Comparison of ENCODE assay signal across 18 mouse cellular contexts in genomic region chr3:146426489-146426888, GRCm38 (mm10). TPM values are rescaled to one million over a fixed set of nuclear protein-coding genes. Genes with fewer than 3 reads are reported as not detected.
DNase-seq lines count a peak whose midpoint lies in the region; ATAC-seq lines count a peak whose summit lies in the region.
"Had no signal": no experiment of that assay in that cellular context is flagged by ENCODE, and none has a peak within 500 bp of the region (broad histone marks: within the 10 kb centered on the region; RNA-seq: fewer than 3 reads in every experiment).

No protein-coding gene starts in this region.

- H3K9me3 ChIP-seq in forebrain, embryonic 12.5 days: no peaks in the 10 kb centered on the region
- H3K9me3 ChIP-seq in forebrain, embryonic 11.5 days (ENCODE audit: control insufficient read depth, low read length): no peaks in the 10 kb centered on the region
- H3K9me3 ChIP-seq in neural tube, embryonic 12.5 days: no peaks in the 10 kb centered on the region
- H3K9me3 ChIP-seq in neural tube, embryonic 15.5 days (replicated peaks): no peaks in the 10 kb centered on the region
- H3K9me3 ChIP-seq in hindbrain, embryonic 13.5 days: no peaks in the 10 kb centered on the region
- H3K9me3 ChIP-seq in midbrain, embryonic 16.5 days (replicated peaks; ENCODE audit: control insufficient read depth, low read length, poor library complexity, severe bottlenecking): no peaks in the 10 kb centered on the region
- H3K9me3 ChIP-seq: liver, embryonic 15.5 days; neural tube, embryonic 13.5 days had no signal

- peaks cover 15% of the 10 kb centered on the region for H3K4me1 ChIP-seq in forebrain, embryonic 12.5 days
- peaks cover 4% of the 10 kb centered on the region; the same call in 1 of the 2 replicates for H3K4me1 ChIP-seq in forebrain, embryonic 11.5 days (replicated peaks; ENCODE audit: control insufficient read depth, insufficient read depth, low read length)
- H3K4me1 ChIP-seq in neural tube, embryonic 12.5 days: no peaks in the 10 kb centered on the region
- H3K4me1 ChIP-seq in neural tube, embryonic 15.5 days: peaks cover 6% of the 10 kb centered on the region; the same call in 1 of the 2 replicates
- peaks cover 4% of the 10 kb centered on the region for H3K4me1 ChIP-seq in hindbrain, embryonic 13.5 days (replicated peaks)
- H3K4me1 ChIP-seq in midbrain, embryonic 16.5 days (ENCODE audit: control insufficient read depth, insufficient read depth, low read length): peaks cover 2% of the 10 kb centered on the region; the same call in 1 of the 2 replicates
- H3K4me1 ChIP-seq: liver, embryonic 15.5 days had no signal

- peak; percentile 57 for ATAC-seq in forebrain, embryonic 12.5 days (ENCODE audit: low FRiP score)
- no peak for ATAC-seq in forebrain, embryonic 11.5 days (replicated peaks; ENCODE audit: low FRiP score)
- ATAC-seq in neural tube, embryonic 12.5 days (ENCODE audit: low FRiP score, low read depth): 0 out of 2 replicates have a peak, but pooled peaks have one; percentile 57
- no peak for ATAC-seq in neural tube, embryonic 15.5 days (ENCODE audit: low FRiP score)
- peak; percentile 54; the same call in 1 of the 2 replicates for ATAC-seq in hindbrain, embryonic 13.5 days (ENCODE audit: low FRiP score)
- ATAC-seq in midbrain, embryonic 16.5 days: 0 out of 2 replicates have a peak, but pooled peaks have one; percentile 23
- ATAC-seq in monocyte, adult 5-6 weeks (replicated peaks; ENCODE audit: insufficient number of reproducible peaks, low FRiP score, low TSS enrichment, poor library complexity, severe bottlenecking): no peak
- ATAC-seq: CD4-positive, CD25-positive, alpha-beta regulatory T cell, adult 4 months had no signal

- 71% methylated on average over 8 of the region's 8 CpGs for WGBS in forebrain, embryonic 12.5 days
- WGBS in forebrain, embryonic 11.5 days: 82% methylated on average over 8 of the region's 8 CpGs
- 76% methylated on average over 8 of the region's 8 CpGs for WGBS in neural tube, embryonic 12.5 days
- WGBS in neural tube, embryonic 15.5 days: 69% methylated on average over 8 of the region's 8 CpGs
- 58% methylated on average over 8 of the region's 8 CpGs for WGBS in hindbrain, embryonic 13.5 days
- WGBS in midbrain, embryonic 16.5 days: 75% methylated on average over 8 of the region's 8 CpGs

- H3K36me3 ChIP-seq in forebrain, embryonic 12.5 days (replicated peaks): peaks cover 75% of the 10 kb centered on the region
- peaks cover 6% of the 10 kb centered on the region; the same call in 1 of the 2 replicates for H3K36me3 ChIP-seq in forebrain, embryonic 11.5 days (ENCODE audit: control insufficient read depth, insufficient read depth, low read length)
- H3K36me3 ChIP-seq in neural tube, embryonic 12.5 days: peaks cover 53% of the 10 kb centered on the region
- H3K36me3 ChIP-seq in neural tube, embryonic 15.5 days: peaks cover 56% of the 10 kb centered on the region
- peaks cover 68% of the 10 kb centered on the region for H3K36me3 ChIP-seq in hindbrain, embryonic 13.5 days
- H3K36me3 ChIP-seq in midbrain, embryonic 16.5 days (ENCODE audit: control insufficient read depth, insufficient read depth, low read length): peaks cover 18% of the 10 kb centered on the region; the same call in 1 of the 2 replicates

- no peak overlapping the region for H3K27ac ChIP-seq in forebrain, embryonic 12.5 days
- H3K27ac ChIP-seq in forebrain, embryonic 11.5 days (ENCODE audit: low read depth, low read length): no peak overlapping the region
- H3K27ac ChIP-seq in neural tube, embryonic 12.5 days: no peak overlapping the region
- no peak overlapping the region for H3K27ac ChIP-seq in neural tube, embryonic 15.5 days (replicated peaks)
- H3K27ac ChIP-seq in hindbrain, embryonic 13.5 days: no peak overlapping the region
- no peak overlapping the region for H3K27ac ChIP-seq in midbrain, embryonic 16.5 days (ENCODE audit: low read length)
- H3K27ac ChIP-seq: liver, embryonic 15.5 days; neural tube, embryonic 13.5 days had no signal

- H3K4me2 ChIP-seq in forebrain, embryonic 12.5 days: no peak overlapping the region
- no peak overlapping the region for H3K4me2 ChIP-seq in forebrain, embryonic 11.5 days (ENCODE audit: low read depth, low read length, severe bottlenecking)
- H3K4me2 ChIP-seq in neural tube, embryonic 12.5 days (replicated peaks): no peak overlapping the region
- no peak overlapping the region for H3K4me2 ChIP-seq in neural tube, embryonic 15.5 days
- no peak overlapping the region for H3K4me2 ChIP-seq in hindbrain, embryonic 13.5 days
- H3K4me2 ChIP-seq in midbrain, embryonic 16.5 days (ENCODE audit: low read length): no peak overlapping the region
- H3K4me2 ChIP-seq: liver, embryonic 15.5 days; neural tube, embryonic 13.5 days had no signal

- DNase-seq in forebrain, embryonic 11.5 days (ENCODE audit: low spot score): no peak
- DNase-seq in adrenal gland, adult 8-10 months: no peak
- DNase-seq: cerebellum, postnatal 14 days; gastrocnemius, postnatal 10 days; heart, adult 18-20 months; kidney, adult 18-20 months; kidney, postnatal 36 days; lung, postnatal 14 days; thymus, adult 2 months had no signal

- H3K27me3 ChIP-seq in forebrain, embryonic 12.5 days: no peaks in the 10 kb centered on the region
- no peaks in the 10 kb centered on the region for H3K27me3 ChIP-seq in forebrain, embryonic 11.5 days (ENCODE audit: control insufficient read depth, insufficient read depth, low read length)
- H3K27me3 ChIP-seq in neural tube, embryonic 12.5 days (replicated peaks): no peaks in the 10 kb centered on the region
- no peaks in the 10 kb centered on the region for H3K27me3 ChIP-seq in neural tube, embryonic 15.5 days (replicated peaks)
- H3K27me3 ChIP-seq in hindbrain, embryonic 13.5 days: no peaks in the 10 kb centered on the region
- H3K27me3 ChIP-seq in midbrain, embryonic 16.5 days (ENCODE audit: control insufficient read depth, insufficient read depth, low read depth, low read length): no peaks in the 10 kb centered on the region
- H3K27me3 ChIP-seq: liver, embryonic 15.5 days; neural tube, embryonic 13.5 days had no signal

- H3K4me3 ChIP-seq in forebrain, embryonic 12.5 days (replicated peaks): no peak overlapping the region
- no peak overlapping the region for H3K4me3 ChIP-seq in forebrain, embryonic 11.5 days (ENCODE audit: low read depth, low read length)
- H3K4me3 ChIP-seq in neural tube, embryonic 12.5 days: no peak overlapping the region
- H3K4me3 ChIP-seq in neural tube, embryonic 15.5 days (replicated peaks): no peak overlapping the region
- no peak overlapping the region for H3K4me3 ChIP-seq in hindbrain, embryonic 13.5 days
- no peak overlapping the region for H3K4me3 ChIP-seq in midbrain, embryonic 16.5 days (ENCODE audit: low read depth, low read length)
- H3K4me3 ChIP-seq: liver, embryonic 15.5 days; neural tube, embryonic 13.5 days had no signal

- H3K9ac ChIP-seq in forebrain, embryonic 12.5 days: no peak overlapping the region
- no peak overlapping the region for H3K9ac ChIP-seq in forebrain, embryonic 11.5 days (ENCODE audit: low read length)
- H3K9ac ChIP-seq in neural tube, embryonic 12.5 days: no peak overlapping the region
- H3K9ac ChIP-seq in neural tube, embryonic 15.5 days (replicated peaks): no peak overlapping the region
- H3K9ac ChIP-seq in hindbrain, embryonic 13.5 days: no peak overlapping the region
- H3K9ac ChIP-seq in midbrain, embryonic 16.5 days (ENCODE audit: low read depth, low read length): no peak overlapping the region
- H3K9ac ChIP-seq: liver, embryonic 15.5 days; neural tube, embryonic 13.5 days had no signal

RNA-seq across cellular contexts. Expression of gene Ssx2ip, which starts 22.0 kb away (rescaled TPM):
- polyA plus RNA-seq in forebrain, embryonic 12.5 days (2016; fragmentation: Nextera tagmentation; extraction: Ambion mirVana): 33.7 and 34.6 TPM in 2 replicates
- polyA plus RNA-seq in forebrain, embryonic 11.5 days (2014; fragmentation: Nextera tagmentation; extraction: Ambion mirVana): 41.6 TPM in 2 replicates
- polyA plus RNA-seq in neural tube, embryonic 12.5 days (2016; fragmentation: Nextera tagmentation; extraction: Ambion mirVana): 19.0 and 21.6 TPM in 2 replicates
- polyA plus RNA-seq in neural tube, embryonic 15.5 days (2015; fragmentation: Nextera tagmentation; extraction: Ambion mirVana): 16.7 and 19.3 TPM in 2 replicates
- 13.3 and 14.4 TPM in 2 replicates for polyA plus RNA-seq in hindbrain, embryonic 13.5 days (2015; fragmentation: Nextera tagmentation; extraction: Ambion mirVana)
- 18.0 and 18.2 TPM in 2 replicates for polyA plus RNA-seq in midbrain, embryonic 16.5 days (2015; fragmentation: Nextera tagmentation; extraction: Ambion mirVana)
- 10 to 100 TPM in 2 of 4 experiments, 1 to 10 TPM in 2; 7.7 to 12.9 (median 10.8) TPM for total RNA-seq in adrenal gland, adult 8-10 months (2022)
- total RNA-seq in monocyte, adult 5-6 weeks (2017): 1.3 to 10.4 TPM (median 2.9 TPM) in 3 replicates

RNA-seq across cellular contexts. Expression of gene Ctbs, which starts 23.1 kb away (rescaled TPM):
- polyA plus RNA-seq in forebrain, embryonic 12.5 days (2016; fragmentation: Nextera tagmentation; extraction: Ambion mirVana): 4.6 and 5.5 TPM in 2 replicates
- polyA plus RNA-seq in forebrain, embryonic 11.5 days (2014; fragmentation: Nextera tagmentation; extraction: Ambion mirVana): 5.7 and 6.0 TPM in 2 replicates
- 5.2 and 5.6 TPM in 2 replicates for polyA plus RNA-seq in neural tube, embryonic 12.5 days (2016; fragmentation: Nextera tagmentation; extraction: Ambion mirVana)
- 5.3 and 5.7 TPM in 2 replicates for polyA plus RNA-seq in neural tube, embryonic 15.5 days (2015; fragmentation: Nextera tagmentation; extraction: Ambion mirVana)
- polyA plus RNA-seq in hindbrain, embryonic 13.5 days (2015; fragmentation: Nextera tagmentation; extraction: Ambion mirVana): 4.6 and 5.1 TPM in 2 replicates
- polyA plus RNA-seq in midbrain, embryonic 16.5 days (2015; fragmentation: Nextera tagmentation; extraction: Ambion mirVana): 4.3 and 4.4 TPM in 2 replicates
- 10 to 100 TPM in 3 of 4 experiments, 1 to 10 TPM in 1; 10.0 to 15.2 (median 12.8) TPM for total RNA-seq in adrenal gland, adult 8-10 months (2022)
- total RNA-seq in monocyte, adult 5-6 weeks (2017): 23.6 to 29.4 TPM (median 24.0 TPM) in 3 replicates

Comparison
In these comparisons a context has a peak if more than half of its experiments do, and no peak if none do; other contexts are left out.
1. ATAC-seq: peak in forebrain, embryonic 12.5 days (single experiment), neural tube, embryonic 12.5 days (single experiment), hindbrain, embryonic 13.5 days (single experiment) and midbrain, embryonic 16.5 days (single experiment); none in forebrain, embryonic 11.5 days (single experiment), neural tube, embryonic 15.5 days (single experiment) and monocyte, adult 5-6 weeks (single experiment).